Mouse (Mus musculus) CH12.LX (cell line): ENCODE results near the gene Tle6.

Experiments
- CTCF ChIP-seq, 2 experiments: IDR thresholded peaks in 1 of 2; conservative IDR thresholded peaks in 1 of 2; 2 replicates each; pipeline ENCODE4 v1.5.1; 2011 to 2012; ENCODE audit warnings: low read depth in 2 of 2, low read length in 2 of 2, improper control_type of control experiment in 1 of 2, inconsistent platforms in 1 of 2, mild to moderate bottlenecking in 1 of 2, moderate library complexity in 1 of 2
- POLR2A ChIP-seq: IDR thresholded peaks from 2 replicates; pipeline ENCODE4 v1.6.1; 2011; ENCODE audit warnings: low read depth, mild to moderate bottlenecking, improper control_type of control experiment, low read length
- USF1 ChIP-seq: IDR thresholded peaks from 2 replicates; pipeline ENCODE4 v1.6.1; 2014; ENCODE audit warnings: low read depth, mild to moderate bottlenecking, inconsistent platforms, low read length, improper control_type of control experiment
- ZC3H11A ChIP-seq: IDR thresholded peaks from 2 replicates; pipeline ENCODE4 v1.6.1; 2012; ENCODE audit warnings: low read depth, mild to moderate bottlenecking, inconsistent platforms, low read length, improper control_type of control experiment

DNA sequence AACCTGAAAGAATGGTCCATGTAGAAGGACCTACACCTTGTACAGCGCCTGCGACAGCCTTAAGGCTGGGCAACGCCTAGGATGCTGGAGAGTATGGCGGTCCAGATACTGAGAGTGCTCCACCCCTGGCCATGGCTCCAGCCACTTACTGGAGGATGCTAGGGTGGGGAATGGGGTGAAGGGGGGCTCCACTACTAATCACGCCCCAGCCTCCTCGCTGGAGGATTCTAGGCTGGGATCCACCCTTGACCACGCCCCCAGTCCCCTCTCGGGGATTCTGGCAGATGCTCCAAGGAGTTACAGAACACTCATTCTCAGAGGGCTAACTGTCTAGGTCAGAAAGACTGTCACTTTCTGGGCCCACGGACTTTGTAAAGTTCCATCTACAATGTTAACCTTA, 27.9 kb downstream of the Tle6 start:
- TF ChIP-seq POLR2A, result no peak
- no peak for TF ChIP-seq ZC3H11A
- no peak for TF ChIP-seq CTCF (conservative IDR thresholded peaks at IDR 0.05 in 1 of 2, IDR thresholded peaks at IDR 0.05 in 1 of 2; ENCODE audit: low read depth in 2 of 2, low read length in 2 of 2)
- no peak for TF ChIP-seq USF1
